Mouse (Mus musculus) splenic B cell, adult 2 months (primary cell): ENCODE measurements around the gene Chmp6.
A peak's percentile ranks its signal among the peaks of the same experiment; 100 is the strongest.

Experiments
- DNase-seq: peaks from one replicate; pipeline ENCODE4 v3.0.0-alpha.2; 2011; ENCODE audit warnings: low read depth, low spot score
- H3K27me3 ChIP-seq: 2 replicates; pipeline ENCODE4 v1.6.1; 2012; ENCODE audit warnings: mild to moderate bottlenecking, low read length, moderate library complexity, mixed read lengths; ENCODE audit not compliant: control insufficient read depth, poor library complexity, insufficient read depth, severe bottlenecking
- H3K36me3 ChIP-seq: 2 replicates; pipeline ENCODE4 v1.6.1; 2012; ENCODE audit warnings: mild to moderate bottlenecking, low read length, moderate library complexity, mixed read lengths; ENCODE audit not compliant: control insufficient read depth, poor library complexity, insufficient read depth, severe bottlenecking

The Chmp6 gene

GRCm38 (mm10) chr11:119897041-119897440 is 16.2 kb upstream of the Chmp6 start:
- Histone ChIP-seq H3K36me3 (peaks cover 1% of the 10 kb centered on the region; the same call in 1 of the 2 replicates), H3K27me3 (no peaks in the 10 kb centered on the region)
- DNase-seq: no peak

DNA sequence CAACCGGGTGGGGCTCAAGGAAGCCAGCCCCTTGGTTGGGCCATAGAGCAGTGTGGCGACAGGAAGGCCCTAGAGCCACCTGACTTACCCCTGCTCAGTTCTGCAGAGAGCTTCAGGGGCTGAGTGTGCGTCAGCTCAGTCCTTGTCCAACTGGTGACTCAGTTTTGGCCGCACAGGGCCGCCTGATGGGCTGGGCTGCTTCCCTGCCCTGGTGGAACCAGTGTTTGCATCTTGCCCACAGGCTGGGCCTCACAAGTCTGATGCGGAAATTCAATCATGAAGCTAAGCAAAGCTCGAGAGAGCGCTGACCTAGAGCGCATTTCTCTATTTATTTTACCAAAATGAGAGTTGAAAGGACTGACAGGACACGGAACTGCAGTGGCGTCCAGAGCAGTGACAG is 14.3 kb upstream of the Chmp6 start:
- Histone ChIP-seq H3K27me3 (no peaks in the 10 kb centered on the region), H3K36me3 (peaks cover 1% of the 10 kb centered on the region; the same call in 1 of the 2 replicates)
- no peak for DNase-seq

GRCm38 (mm10) chr11:119901174-119901573 is 12.1 kb upstream of the Chmp6 start:
- H3K27me3 ChIP-seq: no peaks in the 10 kb centered on the region
- DNase-seq: no peak

GRCm38 (mm10) chr11:119902891-119903290 is 10.3 kb upstream of the Chmp6 start:
- no peaks in the 10 kb centered on the region for H3K36me3 ChIP-seq
- no peaks in the 10 kb centered on the region for H3K27me3 ChIP-seq
- no peak for DNase-seq

More at GRCm38 (mm10) chr11:119901174-119901573, 12.1 kb upstream of the Chmp6 start:
- H3K36me3 ChIP-seq: peaks cover 1% of the 10 kb centered on the region; the same call in 1 of the 2 replicates

DNA sequence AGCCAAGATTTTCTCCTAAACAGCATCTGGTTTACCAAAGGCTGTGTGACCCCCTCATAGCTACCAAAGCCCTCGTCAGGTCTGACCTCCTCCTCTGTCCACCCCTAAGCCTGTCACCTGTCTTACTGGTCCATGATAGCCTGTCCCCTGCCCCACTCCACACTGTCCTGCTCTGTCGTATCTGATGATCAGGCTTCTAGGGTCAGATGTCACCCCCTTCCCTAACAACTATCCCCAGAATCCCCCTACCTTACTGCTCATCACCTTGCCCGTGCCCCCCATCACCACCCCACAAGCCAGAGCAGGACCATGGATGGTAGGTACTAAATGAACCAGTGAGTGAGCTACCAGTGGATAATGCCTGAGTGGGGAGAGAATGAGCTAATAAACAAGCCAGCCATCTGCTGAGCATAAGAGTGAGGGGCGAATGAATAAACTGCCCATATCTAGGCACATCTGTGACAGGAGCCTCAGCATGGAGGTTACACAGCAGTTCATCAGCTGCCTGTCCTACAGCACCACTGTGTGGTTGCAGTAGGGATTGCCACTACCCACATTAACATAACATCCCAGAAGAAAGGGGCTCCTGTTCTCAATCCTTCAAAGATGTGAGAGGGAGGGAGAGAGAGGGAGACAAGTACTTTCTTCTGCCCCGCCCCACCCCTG is 8.5 kb upstream of the Chmp6 start:
- H3K27me3 ChIP-seq: no peaks in the 10 kb centered on the region
- no peaks in the 10 kb centered on the region for H3K36me3 ChIP-seq
- peak; percentile 78 for DNase-seq

DNA sequence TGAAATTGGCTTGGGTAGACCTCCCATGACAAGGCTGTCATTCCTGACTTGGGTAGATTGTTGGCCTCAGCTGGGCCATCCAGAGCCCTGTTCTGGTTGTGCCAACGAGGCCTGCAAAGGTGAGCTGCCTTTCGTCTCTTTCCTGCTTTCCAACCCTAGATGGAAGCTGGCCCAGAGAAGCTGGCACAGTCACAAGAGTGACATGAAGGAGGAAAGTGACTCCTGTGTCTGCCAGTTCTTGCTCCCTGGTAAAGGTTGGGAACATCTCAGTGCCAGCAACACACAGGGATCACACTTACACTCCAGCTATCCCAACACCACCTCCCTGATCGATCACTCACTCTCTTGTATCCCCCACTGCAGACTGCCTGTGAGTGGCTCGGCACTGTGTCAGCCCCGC is 7.4 kb upstream of the Chmp6 start:
- DNase-seq: no peak
- H3K27me3 ChIP-seq: no peaks in the 10 kb centered on the region
- H3K36me3 ChIP-seq: no peaks in the 10 kb centered on the region

- no peak for DNase-seq
- H3K27me3 ChIP-seq: no peaks in the 10 kb centered on the region
- no peaks in the 10 kb centered on the region for H3K36me3 ChIP-seq
Observed at GRCm38 (mm10) chr11:119907006-119907650, 6.1 kb upstream of the Chmp6 start.

DNA sequence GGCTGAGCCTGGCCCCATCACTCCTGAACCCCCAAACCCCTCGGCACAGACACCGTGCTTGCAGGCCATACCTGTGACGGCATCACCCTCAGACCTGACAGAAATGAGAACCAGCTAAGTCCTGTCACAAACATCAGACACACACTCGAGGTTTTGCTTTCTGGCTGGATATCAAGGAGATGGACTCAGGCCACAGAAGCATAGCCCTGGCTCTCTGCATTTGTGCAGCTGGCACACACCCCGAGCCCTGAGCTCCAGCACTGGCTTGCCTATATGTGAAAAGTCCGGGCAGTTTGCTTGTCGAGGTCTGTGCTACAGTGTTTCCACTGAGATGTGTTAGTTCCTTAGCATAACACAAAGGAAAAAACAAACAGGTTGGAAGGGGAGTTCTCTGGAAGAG is 5.5 kb upstream of the Chmp6 start:
- Histone ChIP-seq H3K27me3 (no peaks in the 10 kb centered on the region), H3K36me3 (no peaks in the 10 kb centered on the region)
- no peak for DNase-seq

DNA sequence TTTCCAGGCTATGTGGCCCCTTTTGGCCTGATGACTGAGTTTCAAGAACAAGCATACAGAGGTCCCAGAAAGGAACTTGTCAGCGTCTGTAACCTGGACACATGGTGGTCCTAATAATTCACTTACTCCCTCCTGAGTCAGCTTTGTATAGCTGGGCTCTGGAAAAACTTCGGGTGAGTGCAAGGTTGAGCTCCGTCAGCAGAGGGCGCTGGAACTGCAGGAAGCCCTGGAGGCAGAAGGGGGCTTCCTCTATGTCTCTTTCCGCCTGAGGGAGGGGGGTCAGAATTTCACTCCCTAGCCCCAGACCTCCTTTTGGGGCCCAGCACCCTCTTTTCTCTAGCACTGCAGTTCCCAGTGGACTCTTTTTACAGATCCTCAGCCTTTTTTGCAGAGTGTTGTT is 3.8 kb upstream of the Chmp6 start:
- DNase-seq: peak; percentile 78
- H3K27me3 ChIP-seq: no peaks in the 10 kb centered on the region

DNA sequence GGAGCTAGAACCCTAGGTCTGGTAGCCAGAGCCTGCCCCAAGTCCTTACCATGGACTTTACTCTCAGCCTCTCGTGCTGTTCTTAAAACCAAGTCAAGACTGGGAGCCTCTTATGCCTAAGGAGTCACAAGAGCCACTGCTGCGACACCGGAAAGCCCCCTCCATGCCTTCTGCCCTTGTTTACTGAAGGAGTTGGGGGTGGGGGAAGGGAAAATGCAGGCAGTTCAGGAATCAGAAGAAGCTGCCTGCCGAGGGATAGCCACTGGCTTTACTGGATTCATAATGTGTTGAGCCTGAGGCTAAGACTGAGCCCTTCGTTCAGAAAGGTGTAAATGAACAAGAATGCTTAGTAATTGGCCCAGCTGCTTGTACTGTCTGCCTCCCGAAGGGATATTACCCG is 396 bp upstream of the Chmp6 start:
- Histone ChIP-seq H3K27me3 (no peaks in the 10 kb centered on the region), H3K36me3 (peaks cover 2% of the 10 kb centered on the region; the same call in 1 of the 2 replicates)
- no peak for DNase-seq

More for the DNA sequence above, 3.8 kb upstream of the Chmp6 start:
- no peaks in the 10 kb centered on the region for H3K36me3 ChIP-seq

DNA sequence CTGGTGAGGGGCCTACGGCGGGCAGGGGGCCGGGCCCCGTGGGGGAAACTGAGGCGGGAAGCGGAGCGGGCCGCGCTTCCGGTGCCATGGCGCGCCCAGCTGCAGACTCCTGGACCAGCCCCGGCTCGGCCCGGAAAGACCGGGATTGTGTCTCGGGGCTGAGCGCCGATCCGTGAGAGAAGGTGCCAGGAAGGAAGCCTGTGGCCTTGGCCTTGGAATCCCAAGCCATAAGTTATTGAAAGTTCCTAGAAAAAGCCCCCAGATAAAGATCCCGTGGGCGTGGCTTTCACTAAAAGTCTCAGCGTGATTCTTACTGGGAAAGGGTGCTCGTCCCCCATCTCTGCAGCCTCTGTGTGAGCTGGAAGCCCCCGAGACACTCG is 684 bp downstream of the Chmp6 start:
- peaks cover 9% of the 10 kb centered on the region for H3K36me3 ChIP-seq
- H3K27me3 ChIP-seq: no peaks in the 10 kb centered on the region
- no peak for DNase-seq

DNA sequence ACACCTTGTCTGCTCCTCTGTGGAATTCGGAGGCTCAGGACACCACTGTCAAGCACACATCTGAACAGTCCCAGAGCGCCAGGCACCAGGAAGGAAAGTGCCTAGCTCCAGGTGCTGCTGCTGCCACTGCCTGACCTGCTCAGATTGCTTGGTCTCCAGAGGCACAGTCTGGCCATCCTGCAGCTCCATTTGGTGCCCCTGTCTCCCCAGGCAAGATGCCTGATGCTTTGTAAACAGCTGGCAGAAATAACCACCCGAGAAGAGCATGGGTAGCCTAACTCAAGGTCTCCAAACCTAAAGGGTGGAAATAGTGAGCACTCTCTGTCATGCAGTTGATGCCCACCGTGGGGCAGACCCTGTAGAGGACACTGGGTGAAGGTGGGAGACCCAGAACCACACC is 1.1 kb downstream of the Chmp6 start:
- DNase-seq: no peak

DNA sequence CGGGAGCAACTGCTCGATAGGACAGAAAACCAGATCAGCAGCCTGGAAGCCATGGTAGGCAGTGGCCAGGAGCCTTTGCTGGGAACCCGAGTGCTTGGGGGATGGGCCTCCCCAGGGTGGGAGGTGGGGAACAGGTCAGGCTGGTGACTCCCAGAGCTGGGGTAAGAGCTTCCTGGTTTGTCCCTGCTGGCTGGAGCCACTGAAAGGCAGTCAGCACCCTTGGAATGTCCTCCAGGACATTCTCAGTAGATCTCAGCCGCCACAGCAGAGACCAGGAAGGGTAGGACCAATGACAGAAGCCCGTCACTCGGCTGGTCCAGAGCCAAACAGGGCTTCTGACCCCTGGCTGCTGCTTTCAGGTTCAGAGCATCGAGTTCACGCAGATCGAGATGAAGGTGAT is 2.4 kb downstream of the Chmp6 start:
- no peak for DNase-seq
- Histone ChIP-seq H3K27me3 (no peaks in the 10 kb centered on the region), H3K36me3 (peaks cover 11% of the 10 kb centered on the region)

More for the DNA sequence above, 1.1 kb downstream of the Chmp6 start:
- Histone ChIP-seq H3K36me3 (peaks cover 11% of the 10 kb centered on the region), H3K27me3 (no peaks in the 10 kb centered on the region)

DNA sequence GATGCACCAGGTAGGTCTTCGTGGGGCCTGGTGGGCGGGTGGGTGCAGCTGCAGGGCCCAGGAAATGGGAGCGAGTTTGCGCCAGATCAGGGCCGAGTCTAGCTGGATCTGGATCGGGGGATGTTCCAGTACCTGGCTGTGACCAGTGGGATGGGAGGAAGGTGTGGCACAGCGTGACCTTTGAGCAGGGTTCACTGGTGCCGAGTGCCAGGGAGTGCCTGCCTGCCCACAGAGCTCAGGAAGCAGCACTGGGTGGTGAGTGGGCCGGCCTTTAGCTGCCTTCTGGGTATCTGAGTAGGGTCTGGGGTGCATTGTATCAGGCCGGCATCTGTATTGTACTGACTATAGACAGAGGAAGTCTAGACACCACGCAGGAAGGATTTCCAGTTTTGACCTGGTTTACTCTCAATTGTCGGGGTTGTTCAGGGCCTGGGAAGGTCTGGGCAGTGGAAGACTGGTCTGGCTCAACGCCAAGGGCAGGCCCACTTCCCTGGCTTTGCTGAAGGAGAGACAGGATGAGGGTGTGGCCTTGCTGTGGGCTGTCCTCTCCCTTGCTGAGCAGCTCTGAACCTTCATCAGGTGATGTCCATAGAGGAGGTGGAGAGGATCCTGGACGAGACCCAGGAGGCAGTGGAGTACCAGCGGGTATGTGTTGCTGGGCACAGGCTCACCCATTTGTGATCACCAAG is 3.0 kb downstream of the Chmp6 start:
- Histone ChIP-seq H3K36me3 (peaks cover 11% of the 10 kb centered on the region), H3K27me3 (no peaks in the 10 kb centered on the region)
- DNase-seq: no peak

- DNase-seq: no peak
- Histone ChIP-seq H3K27me3 (no peaks in the 10 kb centered on the region), H3K36me3 (peaks cover 11% of the 10 kb centered on the region)
Observed at GRCm38 (mm10) chr11:119916834-119917469, 3.7 kb downstream of the Chmp6 start.
